Mouse (Mus musculus) heart, postnatal 36 days (tissue): ENCODE data around the gene Ube3c. TPM values are rescaled to one million over a fixed set of nuclear protein-coding genes. Genes with fewer than 3 reads are reported as not detected.
"Not testable (repeated sequence)": the region's sequence is repeated elsewhere in the genome, so short reads cannot be mapped to it uniquely, and the experiment has no call there.

Experiments
- DNase-seq, 2 experiments: peaks; one replicate each; pipeline ENCODE4 v3.0.0; 2021 to 2022
- intact Hi-C: fragments of 180-260 bp; cut with DNase I; formaldehyde crosslinking; loops from one replicate; pipeline ENCODE4 v1.15.1; 2025
- total RNA-seq, 2 experiments: library from RNA; stranded (reverse); gene quantifications; 2 replicates each; pipeline ENCODE4 v1.2.3; 2021

Ube3c gene
- 10 to 100 TPM; 37.1 to 40.1 TPM for total RNA-seq

GRCm38 (mm10) chr5:29568848-29569377, at the start of gene Ube3c:
TSS of gene Ube3c (plus strand) at chr5:29569242.
- intact Hi-C loops, result loop anchor here (5.0 to 10.0 kb wide), 3 partner anchors 137 to 1254 kb away; partner anchors contain the start of genes Dnajb6, Gm5129, Nom1 and Rbm33
- DNase-seq, result peak; percentile 96 to 97

GRCm38 (mm10) chr5:29560111-29560510, 8.9 kb upstream of the Ube3c start:
- intact Hi-C loops, result loop anchor here (10.0 kb wide), 1 partner anchor 1245 kb away; the partner anchor contains the start of gene Rbm33
- DNase-seq, result no peak

GRCm38 (mm10) chr5:29560667-29561066, 8.4 kb upstream of the Ube3c start:
- DNase-seq, result no peak
- intact Hi-C loops, result loop anchor here (10.0 kb wide), 1 partner anchor 1246 kb away; the partner anchor contains the start of gene Rbm33

- no peak for DNase-seq
- intact Hi-C loops, result loop anchor here (5.0 to 10.0 kb wide), 4 partner anchors 137 to 1255 kb away; partner anchors contain the start of genes Dnajb6, Gm5129, Nom1 and Rbm33
These were observed 587 bp downstream of the Ube3c start for GRCm38 (mm10) chr5:29569378-29570280.

- intact Hi-C loops, result loop anchor here (5.0 kb wide), 1 partner anchor 187 kb away; no protein-coding TSS in a partner anchor
These were observed 5.2 kb downstream of the Ube3c start for GRCm38 (mm10) chr5:29574286-29574685.

GRCm38 (mm10) chr5:29575085-29575484, 6.0 kb downstream of the Ube3c start:
- intact Hi-C loops, result no loop called here
- no peak for DNase-seq

More at GRCm38 (mm10) chr5:29574286-29574685, 5.2 kb downstream of the Ube3c start:
- DNase-seq, result not testable (repeated sequence)

GRCm38 (mm10) chr5:29577795-29578631, 9.0 kb downstream of the Ube3c start:
- intact Hi-C loops, result no loop called here
- DNase-seq, result no peak

- DNase-seq, result no peak
- intact Hi-C loops, result no loop called here
These were observed 15.0 kb downstream of the Ube3c start for GRCm38 (mm10) chr5:29583880-29584595.

- intact Hi-C loops, DNase-seq: not testable (repeated sequence)
These were observed 23.1 kb downstream of the Ube3c start for GRCm38 (mm10) chr5:29592161-29592560.

GRCm38 (mm10) chr5:29606546-29606945, 37.5 kb downstream of the Ube3c start:
- intact Hi-C loops, result no loop called here
- no peak for DNase-seq

- intact Hi-C loops, result no loop called here
- no peak for DNase-seq
These were observed 56.6 kb downstream of the Ube3c start for GRCm38 (mm10) chr5:29625610-29626009.

- DNase-seq, result no peak
- intact Hi-C loops, result no loop called here
These were observed 60.9 kb downstream of the Ube3c start for GRCm38 (mm10) chr5:29629941-29630340.

GRCm38 (mm10) chr5:29631711-29632110, 62.7 kb downstream of the Ube3c start:
- DNase-seq, result no peak
- intact Hi-C loops, result no loop called here

GRCm38 (mm10) chr5:29636298-29636697, 67.3 kb downstream of the Ube3c start:
- DNase-seq, result no peak
- intact Hi-C loops, result no loop called here

- no peak for DNase-seq
- intact Hi-C loops, result no loop called here
These were observed 67.8 kb downstream of the Ube3c start for GRCm38 (mm10) chr5:29636884-29637283.

GRCm38 (mm10) chr5:29641124-29641884, 72.3 kb downstream of the Ube3c start:
- no peak for DNase-seq
- intact Hi-C loops, result no loop called here

GRCm38 (mm10) chr5:29651696-29652095, 82.7 kb downstream of the Ube3c start:
- intact Hi-C loops, result no loop called here
- DNase-seq, result no peak

GRCm38 (mm10) chr5:29657590-29658339, 88.7 kb downstream of the Ube3c start:
- intact Hi-C loops, result no loop called here
- no peak for DNase-seq
